Mouse (Mus musculus) midbrain, embryonic 10.5 days (tissue): ENCODE measurements around the gene Hmgn2. TPM values are rescaled to one million over a fixed set of nuclear protein-coding genes. Genes with fewer than 3 reads are reported as not detected.
"Not testable (repeated sequence)": the region's sequence is repeated elsewhere in the genome, so short reads cannot be mapped to it uniquely, and the experiment has no call there.

Experiments used
- DNase-seq: peaks from one replicate; pipeline ENCODE4 v3.0.0-alpha.2; 2017; ENCODE audit warnings: low spot score
- H3K27ac ChIP-seq: fragments of 300-500 bp; sonication (generic); replicated peaks from 2 replicates; pipeline ENCODE4 v1.5.1; 2016; ENCODE audit warnings: mild to moderate bottlenecking
- H3K27me3 ChIP-seq: fragments of 300-500 bp; sonication (generic); 2 replicates; pipeline ENCODE4 v1.6.1; 2016; ENCODE audit warnings: low read depth, mild to moderate bottlenecking; ENCODE audit not compliant: poor library complexity, severe bottlenecking
- H3K36me3 ChIP-seq: fragments of 300-500 bp; sonication (generic); 2 replicates; pipeline ENCODE4 v1.6.1; 2016; ENCODE audit warnings: mild to moderate bottlenecking, moderate library complexity
- H3K4me1 ChIP-seq: fragments of 300-500 bp; sonication (generic); 2 replicates; pipeline ENCODE4 v1.6.1; 2016
- H3K4me3 ChIP-seq: fragments of 300-500 bp; sonication (generic); 2 replicates; pipeline ENCODE4 v1.5.1; 2016; ENCODE audit warnings: mild to moderate bottlenecking, moderate library complexity
- H3K9me3 ChIP-seq: fragments of 300-500 bp; sonication (generic); replicated peaks from 2 replicates; pipeline ENCODE4 v1.6.1; 2016; ENCODE audit warnings: mild to moderate bottlenecking
- WGBS: fragments of 180-500 bp; shearing (Covaris S2); methylation state at CpG from one replicate; pipeline ENCODE4 v1.1.7; 2016; 5-methylcytosine and 5-hydroxymethylcytosine counted together
- polyA plus RNA-seq: library from polyadenylated mRNA; unstranded; fragments of >200 nt; fragmentation: Nextera tagmentation; extraction: Ambion mirVana; gene quantifications from 2 replicates; pipeline ENCODE4 v1.2.1, GENCODE M21; 2016

The Hmgn2 gene
- polyA plus RNA-seq, 1 experiment from 2014 or later, result 3,615 TPM

GRCm38 (mm10) chr4:134001710-134002109, 33.3 kb upstream of the Hmgn2 start:
- Histone ChIP-seq H3K27me3 (no peaks in the 10 kb centered on the region), H3K4me1 (peaks cover 68% of the 10 kb centered on the region), H3K4me3 (no peak overlapping the region), H3K36me3 (peaks cover 36% of the 10 kb centered on the region), H3K9me3 (no peaks in the 10 kb centered on the region), H3K27ac (no peak overlapping the region)
- peak; percentile 19 for DNase-seq
- whole genome bisulfite sequencing, result 39% methylated on average over 10 of the region's 10 CpGs

- Histone ChIP-seq H3K9me3 (no peaks in the 10 kb centered on the region), H3K36me3 (peaks cover 36% of the 10 kb centered on the region), H3K27me3 (no peaks in the 10 kb centered on the region), H3K27ac (peak within 1 kb of the TSS; percentile 83), H3K4me1 (peaks cover 61% of the 10 kb centered on the region), H3K4me3 (peak within 1 kb of the TSS; percentile 80)
- WGBS, result 2% methylated on average over 49 of the region's 49 CpGs
- DNase-seq, result peak; percentile 99
These were observed 32.3 kb upstream of the Hmgn2 start, which contains the start of gene Dhdds for GRCm38 (mm10) chr4:134000466-134001438. Dhdds (minus strand) TSS chr4:134000918.

GRCm38 (mm10) chr4:133994697-133995096, 26.2 kb upstream of the Hmgn2 start:
- Histone ChIP-seq H3K36me3 (peaks cover 74% of the 10 kb centered on the region), H3K27me3 (no peaks in the 10 kb centered on the region), H3K4me3 (no peak overlapping the region), H3K27ac (no peak overlapping the region), H3K4me1 (peaks cover 5% of the 10 kb centered on the region), H3K9me3 (no peaks in the 10 kb centered on the region)
- no peak for DNase-seq
- 95% methylated on average over 8 of the region's 8 CpGs for WGBS

- WGBS, result 92% methylated on average over 13 of the region's 13 CpGs
- no peak for DNase-seq
- Histone ChIP-seq H3K36me3 (peaks cover 98% of the 10 kb centered on the region), H3K4me3 (no peak overlapping the region), H3K27ac (no peak overlapping the region), H3K27me3 (no peaks in the 10 kb centered on the region), H3K4me1 (no peaks in the 10 kb centered on the region), H3K9me3 (no peaks in the 10 kb centered on the region)
These were observed 22.7 kb upstream of the Hmgn2 start for GRCm38 (mm10) chr4:133991087-133991660.

GRCm38 (mm10) chr4:133990035-133990434, 21.6 kb upstream of the Hmgn2 start:
- Histone ChIP-seq H3K36me3 (peaks cover 95% of the 10 kb centered on the region), H3K9me3 (no peaks in the 10 kb centered on the region), H3K4me3 (no peak overlapping the region), H3K4me1 (no peaks in the 10 kb centered on the region), H3K27ac (no peak overlapping the region), H3K27me3 (no peaks in the 10 kb centered on the region)
- no peak for DNase-seq
- WGBS, result 69% methylated on average over 4 of the region's 4 CpGs

GRCm38 (mm10) chr4:133988289-133988688, 19.8 kb upstream of the Hmgn2 start:
- H3K36me3 ChIP-seq, result peaks cover 84% of the 10 kb centered on the region
- DNase-seq, H3K27me3 ChIP-seq, H3K4me3 ChIP-seq, H3K9me3 ChIP-seq, H3K27ac ChIP-seq, H3K4me1 ChIP-seq: not testable (repeated sequence)
- WGBS, result 94% methylated on average over 8 of the region's 8 CpGs

GRCm38 (mm10) chr4:133982936-133983335, 14.5 kb upstream of the Hmgn2 start:
- Histone ChIP-seq H3K9me3 (no peaks in the 10 kb centered on the region), H3K4me3 (no peak overlapping the region), H3K27me3 (no peaks in the 10 kb centered on the region), H3K27ac (no peak overlapping the region), H3K4me1 (no peaks in the 10 kb centered on the region), H3K36me3 (peaks cover 84% of the 10 kb centered on the region)
- DNase-seq, result no peak
- WGBS, result 90% methylated on average over 13 of the region's 13 CpGs

- no peak for DNase-seq
- H3K27me3 ChIP-seq, result no peaks in the 10 kb centered on the region
- no peak overlapping the region for H3K4me3 ChIP-seq
- H3K4me1 ChIP-seq, result no peaks in the 10 kb centered on the region
- 90% methylated on average over 5 of the region's 5 CpGs for WGBS
- H3K27ac ChIP-seq, result no peak overlapping the region
- H3K9me3 ChIP-seq, result no peaks in the 10 kb centered on the region
- peaks cover 81% of the 10 kb centered on the region for H3K36me3 ChIP-seq
These were observed 12.0 kb upstream of the Hmgn2 start for GRCm38 (mm10) chr4:133980496-133980895.

- DNase-seq, result no peak
- Histone ChIP-seq H3K4me1 (no peaks in the 10 kb centered on the region), H3K4me3 (no peak overlapping the region), H3K27me3 (no peaks in the 10 kb centered on the region), H3K9me3 (no peaks in the 10 kb centered on the region), H3K27ac (no peak overlapping the region), H3K36me3 (peaks cover 91% of the 10 kb centered on the region)
- WGBS, result 94% methylated on average over 10 of the region's 10 CpGs
These were observed 9.7 kb upstream of the Hmgn2 start for GRCm38 (mm10) chr4:133978021-133978711.

GRCm38 (mm10) chr4:133971741-133972140, 3.3 kb upstream of the Hmgn2 start:
- H3K36me3 ChIP-seq, result peaks cover 58% of the 10 kb centered on the region
- H3K4me3 ChIP-seq, result no peak overlapping the region
- peaks cover 41% of the 10 kb centered on the region for H3K4me1 ChIP-seq
- WGBS, result 78% methylated on average over 8 of the region's 8 CpGs
- no peaks in the 10 kb centered on the region for H3K9me3 ChIP-seq
- H3K27ac ChIP-seq, result peak overlapping the region; percentile 46; the same call in 1 of the 2 replicates
- DNase-seq, result no peak
- H3K27me3 ChIP-seq, result no peaks in the 10 kb centered on the region

- H3K36me3 ChIP-seq, result peaks cover 58% of the 10 kb centered on the region
- no peaks in the 10 kb centered on the region for H3K27me3 ChIP-seq
- no peaks in the 10 kb centered on the region for H3K9me3 ChIP-seq
- no peak for DNase-seq
- 80% methylated on average over 13 of the region's 13 CpGs for WGBS
- H3K4me3 ChIP-seq, result no peak overlapping the region
- peaks cover 50% of the 10 kb centered on the region for H3K4me1 ChIP-seq
- H3K27ac ChIP-seq, result peak overlapping the region; percentile 100
These were observed 2.4 kb upstream of the Hmgn2 start for GRCm38 (mm10) chr4:133970876-133971275.

GRCm38 (mm10) chr4:133970196-133970595, 1.7 kb upstream of the Hmgn2 start:
- peak overlapping the region; percentile 100 for H3K27ac ChIP-seq
- H3K36me3 ChIP-seq, result peaks cover 60% of the 10 kb centered on the region
- no peaks in the 10 kb centered on the region for H3K9me3 ChIP-seq
- peak overlapping the region; percentile 86 for H3K4me3 ChIP-seq
- DNase-seq, result peak; percentile 46
- peaks cover 55% of the 10 kb centered on the region for H3K4me1 ChIP-seq
- WGBS, result 12% methylated on average over 4 of the region's 4 CpGs
- H3K27me3 ChIP-seq, result no peaks in the 10 kb centered on the region
